Comparison of ENCODE assay signal across 18 mouse cellular contexts in genomic region chr14:11863286-11863685, GRCm38 (mm10).
DNase-seq lines count a peak whose midpoint lies in the region; ATAC-seq lines count a peak whose summit lies in the region.
"Had no signal": no experiment of that assay in that cellular context is flagged by ENCODE, and none has a peak within 500 bp of the region (broad histone marks: within the 10 kb centered on the region; RNA-seq: fewer than 3 reads in every experiment).

No protein-coding gene starts in this region.

- WGBS in intestine, embryonic 15.5 days: 91% methylated on average over 3 of the region's 3 CpGs

- no peak overlapping the region for H3K4me3 ChIP-seq in intestine, embryonic 15.5 days (replicated peaks)
- H3K4me3 ChIP-seq: hindbrain, embryonic 10.5 days; neural tube, embryonic 12.5 days had no signal

- H3K27me3 ChIP-seq in intestine, embryonic 15.5 days (replicated peaks): no peaks in the 10 kb centered on the region
- H3K27me3 ChIP-seq: CH12.LX; neural tube, embryonic 12.5 days had no signal

- intact Hi-C loops in heart, postnatal 10 days (cut with DNase I): no loop called here

- H3K36me3 ChIP-seq in intestine, embryonic 15.5 days: no peaks in the 10 kb centered on the region
- H3K36me3 ChIP-seq: hindbrain, embryonic 10.5 days; neural tube, embryonic 12.5 days had no signal

- 0 out of 2 replicates have a peak, but pooled peaks cover 2% of the 10 kb centered on the region for H3K4me1 ChIP-seq in intestine, embryonic 15.5 days (replicated peaks)
- H3K4me1 ChIP-seq: neural tube, embryonic 12.5 days had no signal

- no peak overlapping the region for H3K9ac ChIP-seq in intestine, embryonic 15.5 days
- H3K9ac ChIP-seq: neural tube, embryonic 12.5 days had no signal

- no peaks in the 10 kb centered on the region for H3K9me3 ChIP-seq in intestine, embryonic 15.5 days
- H3K9me3 ChIP-seq: hindbrain, embryonic 10.5 days; neural tube, embryonic 12.5 days had no signal

- H3K27ac ChIP-seq in intestine, embryonic 15.5 days: no peak overlapping the region
- H3K27ac ChIP-seq: hindbrain, embryonic 10.5 days; neural tube, embryonic 12.5 days had no signal

- no peak for ATAC-seq in intestine, embryonic 15.5 days
- ATAC-seq: inflammation-experienced regulatory T-cells, adult 6 months had no signal

- no peak overlapping the region for H3K4me2 ChIP-seq in intestine, embryonic 15.5 days (replicated peaks)
- H3K4me2 ChIP-seq: neural tube, embryonic 12.5 days had no signal

- peak; percentile 76 for DNase-seq in gastrocnemius, adult 18-20 months (ENCODE audit: low spot score)
- DNase-seq in gastrocnemius, postnatal 4 days (ENCODE audit: low spot score in 2 of 2): no peak
- DNase-seq in brain, adult 2 months (ENCODE audit: low read depth, low spot score): peak; percentile 56
- DNase-seq in heart, adult 9 months (ENCODE audit: low spot score in 2 of 2): peak; percentile 76 to 83
- peak; percentile 77 for DNase-seq in heart, postnatal 10 days
- DNase-seq in urinary bladder, postnatal 36 days (ENCODE audit: low spot score in 2 of 2): no peak
- DNase-seq: adrenal gland, adult 2 months; cerebellum, adult 18-20 months; cerebellum, postnatal 36 days; layer of hippocampus, postnatal 36 days; left cerebral cortex, postnatal 4 days; lung, adult 18-20 months; thymus, postnatal 25 days had no signal

Comparison
In these comparisons a context has a peak if more than half of its experiments do, and no peak if none do; other contexts are left out.
1. DNase-seq: peak in gastrocnemius, adult 18-20 months (single experiment), brain, adult 2 months (single experiment), heart, adult 9 months (2 of 2) and heart, postnatal 10 days (2 of 2); none in gastrocnemius, postnatal 4 days (0 of 2) and urinary bladder, postnatal 36 days (0 of 2).